Mouse (Mus musculus): ENCODE data around the gene Coq9. TPM values are rescaled to one million over a fixed set of nuclear protein-coding genes. Genes with fewer than 3 reads are reported as not detected.
"Not testable (repeated sequence)": the region's sequence is repeated elsewhere in the genome, so short reads cannot be mapped to it uniquely, and the experiment has no call there.

Gene Coq9
- polyA plus RNA-seq, 1 experiment = 176 TPM

GRCm38 (mm10) chr8:94828284-94828683, 9.8 kb upstream of the Coq9 start:
- 36% methylated on average over 6 of the region's 6 CpGs for WGBS
- no peak for DNase-seq
- no peak for TF ChIP-seq POLR2A (IDR thresholded peaks at IDR 0.05; ENCODE audit: control insufficient read depth, extremely low read depth, insufficient read depth, low read length, poor library complexity)
- TF ChIP-seq CTCF (IDR thresholded peaks at IDR 0.05; ENCODE audit: borderline replicate concordance, control insufficient read depth, extremely low read depth, insufficient read depth, low read length, poor library complexity) = no peak
- H3K36me3 ChIP-seq (ENCODE audit: control insufficient read depth, insufficient read depth, low read length) = peaks cover 47% of the 10 kb centered on the region
- H3K27ac ChIP-seq (ENCODE audit: control insufficient read depth, insufficient read depth, low read length) = no peak overlapping the region
- H3K4me1 ChIP-seq (replicated peaks; ENCODE audit: control insufficient read depth, insufficient read depth, low read length) = peaks cover 4% of the 10 kb centered on the region; the same call in 1 of the 2 replicates
- no peak overlapping the region for H3K4me3 ChIP-seq (ENCODE audit: control insufficient read depth, insufficient read depth, low read length)
- no peaks in the 10 kb centered on the region for H3K27me3 ChIP-seq (ENCODE audit: control insufficient read depth, insufficient read depth, low read length)

DNA sequence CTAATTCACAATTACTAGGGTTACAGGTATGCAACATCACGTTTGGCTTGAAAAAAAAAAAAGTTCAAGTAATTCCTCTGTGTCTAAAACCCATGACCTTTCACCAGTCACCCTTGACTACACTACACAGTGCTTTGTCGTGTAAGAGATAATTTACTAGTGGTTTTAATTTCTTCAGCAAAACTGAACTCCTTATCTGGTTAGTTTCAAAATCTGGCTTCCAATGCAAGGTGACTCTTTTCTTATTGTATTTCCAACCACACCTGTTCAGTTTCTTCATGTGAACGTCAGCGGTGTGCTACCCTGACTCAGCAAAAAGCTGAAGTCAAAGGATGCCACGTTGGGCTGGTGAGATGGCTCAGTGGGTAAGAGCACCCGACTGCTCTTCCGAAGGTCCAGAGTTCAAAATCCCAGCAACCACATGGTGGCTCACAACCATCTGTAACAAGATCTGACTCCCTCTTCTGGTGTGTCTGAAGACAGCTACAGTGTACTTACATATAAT, 4.2 kb upstream of the Coq9 start:
- not testable (repeated sequence) for H3K27me3 ChIP-seq (ENCODE audit: control insufficient read depth, insufficient read depth, low read length); DNase-seq; H3K4me1 ChIP-seq (replicated peaks; ENCODE audit: control insufficient read depth, insufficient read depth, low read length); H3K27ac ChIP-seq (ENCODE audit: control insufficient read depth, insufficient read depth, low read length); H3K4me3 ChIP-seq (ENCODE audit: control insufficient read depth, insufficient read depth, low read length)
- 71% methylated on average over 7 of the region's 7 CpGs for WGBS
- H3K36me3 ChIP-seq (ENCODE audit: control insufficient read depth, insufficient read depth, low read length) = peaks cover 15% of the 10 kb centered on the region

DNA sequence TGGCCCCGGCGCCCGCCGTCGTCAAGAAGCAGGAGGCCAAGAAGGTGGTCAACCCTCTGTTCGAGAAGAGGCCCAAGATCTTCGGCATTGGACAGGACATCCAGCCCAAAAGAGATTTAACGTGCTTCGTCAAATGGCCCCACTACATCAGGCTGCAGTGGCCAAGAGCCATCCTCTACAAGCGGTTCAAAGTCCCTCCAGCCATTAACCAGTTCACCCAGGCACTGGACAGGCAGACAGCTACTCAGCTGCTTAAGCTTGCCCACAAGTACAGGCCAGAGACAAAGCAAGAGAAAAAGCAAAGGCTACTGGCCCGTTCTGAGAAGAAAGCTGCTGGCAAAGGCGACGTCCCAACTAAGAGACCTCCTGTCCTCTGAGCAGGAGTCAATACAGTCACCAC, 2.4 kb upstream of the Coq9 start:
- not testable (repeated sequence) for H3K27me3 ChIP-seq (ENCODE audit: control insufficient read depth, insufficient read depth, low read length); H3K27ac ChIP-seq (ENCODE audit: control insufficient read depth, insufficient read depth, low read length); H3K4me1 ChIP-seq (replicated peaks; ENCODE audit: control insufficient read depth, insufficient read depth, low read length); DNase-seq; H3K4me3 ChIP-seq (ENCODE audit: control insufficient read depth, insufficient read depth, low read length); H3K36me3 ChIP-seq (ENCODE audit: control insufficient read depth, insufficient read depth, low read length)
- WGBS = 98% methylated on average over 13 of the region's 13 CpGs

- H3K27me3 ChIP-seq (ENCODE audit: control insufficient read depth, insufficient read depth, low read length) = no peaks in the 10 kb centered on the region
- H3K36me3 ChIP-seq (ENCODE audit: control insufficient read depth, insufficient read depth, low read length) = peaks cover 3% of the 10 kb centered on the region
- WGBS = 89% methylated on average over 11 of the region's 11 CpGs
- H3K4me1 ChIP-seq (replicated peaks; ENCODE audit: control insufficient read depth, insufficient read depth, low read length) = peaks cover 8% of the 10 kb centered on the region
- no peak overlapping the region for H3K4me3 ChIP-seq (ENCODE audit: control insufficient read depth, insufficient read depth, low read length)
- no peak for DNase-seq
- no peak overlapping the region for H3K27ac ChIP-seq (ENCODE audit: control insufficient read depth, insufficient read depth, low read length)
- TF ChIP-seq POLR2A (IDR thresholded peaks at IDR 0.05; ENCODE audit: control insufficient read depth, extremely low read depth, insufficient read depth, low read length, poor library complexity) (no peak), CTCF (IDR thresholded peaks at IDR 0.05; ENCODE audit: borderline replicate concordance, control insufficient read depth, extremely low read depth, insufficient read depth, low read length, poor library complexity) (no peak)
Measured at GRCm38 (mm10) chr8:94836456-94837240, 1.5 kb upstream of the Coq9 start.

- peaks cover 8% of the 10 kb centered on the region for H3K4me1 ChIP-seq (replicated peaks; ENCODE audit: control insufficient read depth, insufficient read depth, low read length)
- TF ChIP-seq CTCF (IDR thresholded peaks at IDR 0.05; ENCODE audit: borderline replicate concordance, control insufficient read depth, extremely low read depth, insufficient read depth, low read length, poor library complexity) (no peak), POLR2A (IDR thresholded peaks at IDR 0.05; ENCODE audit: control insufficient read depth, extremely low read depth, insufficient read depth, low read length, poor library complexity) (no peak)
- H3K4me3 ChIP-seq (ENCODE audit: control insufficient read depth, insufficient read depth, low read length) = peak overlapping the region; percentile 88
- H3K27me3 ChIP-seq (ENCODE audit: control insufficient read depth, insufficient read depth, low read length) = no peaks in the 10 kb centered on the region
- no peaks in the 10 kb centered on the region for H3K36me3 ChIP-seq (ENCODE audit: control insufficient read depth, insufficient read depth, low read length)
- no peak for DNase-seq
- H3K27ac ChIP-seq (ENCODE audit: control insufficient read depth, insufficient read depth, low read length) = peak overlapping the region; percentile 58
- WGBS = under 1% methylated on average over 24 of the region's 24 CpGs
Measured at GRCm38 (mm10) chr8:94838600-94838999, 479 bp downstream of the Coq9 start.

DNA sequence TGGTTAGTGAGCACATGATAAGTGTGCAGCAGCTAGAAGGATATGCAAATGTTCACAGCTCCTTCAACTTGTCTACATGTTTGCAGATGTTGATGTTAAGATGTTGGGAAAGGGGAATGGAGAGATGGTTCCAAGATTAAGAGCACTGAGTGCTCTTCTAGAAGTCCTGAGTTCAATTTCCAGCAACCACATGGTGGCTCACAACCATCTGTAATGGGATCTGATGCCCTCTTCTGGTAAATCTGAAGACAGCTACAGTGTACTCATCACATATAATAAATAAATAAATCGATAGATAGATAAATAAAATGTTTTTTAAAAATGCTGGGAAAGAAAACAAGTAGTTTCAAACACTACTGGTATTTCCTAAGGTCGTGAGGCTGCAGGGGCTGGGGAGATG, 3.1 kb downstream of the Coq9 start:
- no peak for TF ChIP-seq CTCF (IDR thresholded peaks at IDR 0.05; ENCODE audit: borderline replicate concordance, control insufficient read depth, extremely low read depth, insufficient read depth, low read length, poor library complexity)
- TF ChIP-seq POLR2A (IDR thresholded peaks at IDR 0.05; ENCODE audit: control insufficient read depth, extremely low read depth, insufficient read depth, low read length, poor library complexity) = no peak
- 76% methylated on average over 2 of the region's 2 CpGs for WGBS
- H3K36me3 ChIP-seq (ENCODE audit: control insufficient read depth, insufficient read depth, low read length) = no peaks in the 10 kb centered on the region
- no peak for DNase-seq
- peaks cover 8% of the 10 kb centered on the region for H3K4me1 ChIP-seq (replicated peaks; ENCODE audit: control insufficient read depth, insufficient read depth, low read length)
- no peaks in the 10 kb centered on the region for H3K27me3 ChIP-seq (ENCODE audit: control insufficient read depth, insufficient read depth, low read length)
- no peak overlapping the region for H3K27ac ChIP-seq (ENCODE audit: control insufficient read depth, insufficient read depth, low read length)
- no peak overlapping the region for H3K4me3 ChIP-seq (ENCODE audit: control insufficient read depth, insufficient read depth, low read length)

- no peak for DNase-seq
- WGBS = 97% methylated on average over 5 of the region's 5 CpGs
- Histone ChIP-seq H3K27me3 (ENCODE audit: control insufficient read depth, insufficient read depth, low read length) (no peaks in the 10 kb centered on the region), H3K27ac (ENCODE audit: control insufficient read depth, insufficient read depth, low read length) (no peak overlapping the region), H3K36me3 (ENCODE audit: control insufficient read depth, insufficient read depth, low read length) (peaks cover 15% of the 10 kb centered on the region), H3K4me1 (replicated peaks; ENCODE audit: control insufficient read depth, insufficient read depth, low read length) (no peaks in the 10 kb centered on the region), H3K4me3 (ENCODE audit: control insufficient read depth, insufficient read depth, low read length) (no peak overlapping the region)
- TF ChIP-seq CTCF (IDR thresholded peaks at IDR 0.05; ENCODE audit: borderline replicate concordance, control insufficient read depth, extremely low read depth, insufficient read depth, low read length, poor library complexity) (no peak), POLR2A (IDR thresholded peaks at IDR 0.05; ENCODE audit: control insufficient read depth, extremely low read depth, insufficient read depth, low read length, poor library complexity) (no peak)
Measured at GRCm38 (mm10) chr8:94850049-94850448, 11.9 kb downstream of the Coq9 start.

DNA sequence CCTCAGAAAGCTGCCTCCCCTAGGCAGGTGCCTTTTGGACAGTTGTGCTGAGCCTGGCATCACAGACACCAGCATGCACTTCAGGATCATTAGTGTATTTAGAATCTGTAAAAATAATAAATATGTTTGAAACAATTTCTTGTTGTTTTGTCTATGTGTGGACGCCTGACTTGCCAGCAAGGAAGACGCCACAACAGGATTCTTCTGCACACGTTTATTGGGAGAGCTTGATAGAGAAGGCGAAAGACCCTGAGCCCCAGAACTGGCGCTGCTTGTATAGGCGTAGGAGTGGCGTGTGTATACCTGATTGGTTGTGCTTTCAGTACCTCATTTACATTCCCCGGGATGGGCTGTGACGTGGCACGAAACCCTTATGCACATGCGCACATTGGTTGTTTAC, 16.6 kb downstream of the Coq9 start:
- H3K27me3 ChIP-seq (ENCODE audit: control insufficient read depth, insufficient read depth, low read length); H3K4me3 ChIP-seq (ENCODE audit: control insufficient read depth, insufficient read depth, low read length); H3K27ac ChIP-seq (ENCODE audit: control insufficient read depth, insufficient read depth, low read length); H3K4me1 ChIP-seq (replicated peaks; ENCODE audit: control insufficient read depth, insufficient read depth, low read length); DNase-seq: not testable (repeated sequence)
- peaks cover 15% of the 10 kb centered on the region for H3K36me3 ChIP-seq (ENCODE audit: control insufficient read depth, insufficient read depth, low read length)
- WGBS = 94% methylated on average over 11 of the region's 11 CpGs

Measured in thymus, adult 2 months (tissue).